Mouse (Mus musculus): ENCODE measurements around the gene Prex1.

The Prex1 gene

GRCm38 (mm10) chr2:166597763-166598162, 115.9 kb downstream of the Prex1 start:
- no peak for DNase-seq

- DNase-seq: peak; percentile 82
Observed at GRCm38 (mm10) chr2:166592034-166592912, 121.4 kb downstream of the Prex1 start.

- DNase-seq: no peak
Observed at GRCm38 (mm10) chr2:166584491-166584890, 129.1 kb downstream of the Prex1 start.

- no peak for DNase-seq
Observed at GRCm38 (mm10) chr2:166583292-166583691, 130.3 kb downstream of the Prex1 start.

GRCm38 (mm10) chr2:166581881-166582583, 131.6 kb downstream of the Prex1 start:
- no peak for DNase-seq

GRCm38 (mm10) chr2:166579793-166580192, 133.8 kb downstream of the Prex1 start:
- no peak for DNase-seq

- DNase-seq: no peak
Observed at GRCm38 (mm10) chr2:166579361-166579760, 134.3 kb downstream of the Prex1 start.

GRCm38 (mm10) chr2:166575419-166575818, 138.2 kb downstream of the Prex1 start:
- no peak for DNase-seq

- DNase-seq: peak; percentile 61
Observed at GRCm38 (mm10) chr2:166574934-166575333, 138.7 kb downstream of the Prex1 start.

- DNase-seq: no peak
Observed at GRCm38 (mm10) chr2:166573621-166574020, 140.0 kb downstream of the Prex1 start.

- no peak for DNase-seq
Observed at GRCm38 (mm10) chr2:166572297-166572696, 141.3 kb downstream of the Prex1 start.

- no peak for DNase-seq
Observed at GRCm38 (mm10) chr2:166569182-166569581, 144.4 kb downstream of the Prex1 start.

- DNase-seq: peak; percentile 45
Observed at GRCm38 (mm10) chr2:166565503-166565902, 148.1 kb downstream of the Prex1 start.

- peak; percentile 76 for DNase-seq
Observed at GRCm38 (mm10) chr2:166564455-166564854, 149.2 kb downstream of the Prex1 start.

GRCm38 (mm10) chr2:166563890-166564289, 149.7 kb downstream of the Prex1 start:
- peak; percentile 90 for DNase-seq

- no peak for DNase-seq
Observed at GRCm38 (mm10) chr2:166563076-166563475, 150.6 kb downstream of the Prex1 start.

- DNase-seq: no peak
Observed at GRCm38 (mm10) chr2:166561781-166562180, 151.9 kb downstream of the Prex1 start.

- no peak for DNase-seq
Observed at GRCm38 (mm10) chr2:166560826-166561225, 152.8 kb downstream of the Prex1 start.

- no peak for DNase-seq
Observed at GRCm38 (mm10) chr2:166559531-166559930, 154.1 kb downstream of the Prex1 start.

- DNase-seq: peak; percentile 67
Observed at GRCm38 (mm10) chr2:166555508-166555907, 158.1 kb downstream of the Prex1 start.

GRCm38 (mm10) chr2:166554169-166554505, 159.5 kb downstream of the Prex1 start:
- DNase-seq: no peak

- peak; percentile 82 for DNase-seq
Observed at GRCm38 (mm10) chr2:166553502-166554168, 160.0 kb downstream of the Prex1 start.

- no peak for DNase-seq
Observed at GRCm38 (mm10) chr2:166552657-166553056, 161.0 kb downstream of the Prex1 start.

All from thymus, postnatal 25 days (tissue).